Mouse (Mus musculus): ENCODE results near the gene Naa30.
"Not testable (repeated sequence)": the region's sequence is repeated elsewhere in the genome, so short reads cannot be mapped to it uniquely, and the experiment has no call there.

Naa30 gene

DNA sequence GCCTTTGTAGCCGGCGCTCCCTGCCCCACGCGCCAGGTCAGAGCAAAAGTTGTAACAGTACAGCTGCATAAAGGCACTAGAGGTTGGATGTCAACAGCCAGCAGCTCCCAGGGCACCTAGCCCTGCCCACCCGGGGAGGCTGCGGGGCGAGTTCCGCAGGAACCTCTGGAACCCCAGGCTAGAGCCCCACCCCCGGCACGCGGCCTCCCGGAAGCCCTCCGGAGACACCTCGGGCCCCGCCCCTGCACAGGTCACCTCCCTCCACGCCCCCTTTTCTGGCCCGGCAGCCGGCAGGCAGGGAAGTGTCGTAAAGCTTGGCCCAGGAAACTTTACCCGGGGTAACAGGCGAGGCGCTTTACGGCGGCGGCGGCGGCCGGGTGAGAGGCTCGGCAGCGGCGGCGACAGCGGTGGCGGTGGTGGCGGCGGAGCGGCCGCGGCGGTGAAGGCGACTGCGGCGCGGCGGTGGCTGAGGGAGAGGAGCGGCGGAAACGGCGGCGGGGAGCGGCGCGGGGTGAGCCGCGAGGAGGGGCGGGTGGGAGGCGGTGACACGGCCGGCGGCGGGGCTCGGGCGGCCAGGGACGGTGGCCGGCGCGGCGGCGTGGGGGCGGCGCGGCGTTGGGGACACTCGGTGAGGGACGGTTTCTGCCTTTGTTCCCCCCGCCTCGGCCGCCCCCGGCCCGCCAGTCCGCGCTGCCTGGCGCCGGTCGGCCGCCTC, at the start of gene Naa30:
Gene Naa30, plus strand, starts transcription at position 360 of the 715 bp plus-strand sequence.
- DNase-seq (ENCODE audit: low read depth, low spot score), result peak; percentile 82

DNA sequence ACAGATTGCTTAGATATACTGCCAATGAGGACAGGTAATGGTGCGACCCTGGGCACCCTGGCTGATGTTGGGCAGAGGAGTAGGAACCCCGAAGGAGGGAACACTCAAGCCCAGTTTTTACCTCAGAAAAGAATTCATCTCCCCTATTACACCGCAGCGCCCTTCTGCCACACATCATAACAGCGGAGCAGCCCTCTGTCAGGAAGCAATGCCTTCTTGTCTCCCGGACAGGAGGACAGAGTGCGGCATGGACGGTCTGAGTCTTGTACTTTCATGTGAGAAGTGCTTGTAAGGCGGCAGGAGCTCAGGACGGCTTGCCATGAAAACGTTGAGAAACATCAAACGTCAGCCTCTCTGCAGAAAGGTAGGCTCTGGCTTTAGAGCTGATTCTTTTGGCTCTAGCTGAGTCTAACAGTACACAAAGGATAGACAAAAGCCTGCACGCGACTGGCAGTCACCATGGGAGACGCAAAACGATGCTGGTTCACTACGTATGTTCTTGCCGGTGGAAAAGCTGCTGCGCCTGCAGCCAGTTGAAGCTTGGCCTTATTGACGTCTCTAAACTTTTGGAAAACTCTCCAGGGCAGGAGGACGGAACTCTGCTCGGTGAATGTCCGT, 44.8 kb upstream of the Naa30 start:
- no peak for DNase-seq (ENCODE audit: low read depth, low spot score)

DNA sequence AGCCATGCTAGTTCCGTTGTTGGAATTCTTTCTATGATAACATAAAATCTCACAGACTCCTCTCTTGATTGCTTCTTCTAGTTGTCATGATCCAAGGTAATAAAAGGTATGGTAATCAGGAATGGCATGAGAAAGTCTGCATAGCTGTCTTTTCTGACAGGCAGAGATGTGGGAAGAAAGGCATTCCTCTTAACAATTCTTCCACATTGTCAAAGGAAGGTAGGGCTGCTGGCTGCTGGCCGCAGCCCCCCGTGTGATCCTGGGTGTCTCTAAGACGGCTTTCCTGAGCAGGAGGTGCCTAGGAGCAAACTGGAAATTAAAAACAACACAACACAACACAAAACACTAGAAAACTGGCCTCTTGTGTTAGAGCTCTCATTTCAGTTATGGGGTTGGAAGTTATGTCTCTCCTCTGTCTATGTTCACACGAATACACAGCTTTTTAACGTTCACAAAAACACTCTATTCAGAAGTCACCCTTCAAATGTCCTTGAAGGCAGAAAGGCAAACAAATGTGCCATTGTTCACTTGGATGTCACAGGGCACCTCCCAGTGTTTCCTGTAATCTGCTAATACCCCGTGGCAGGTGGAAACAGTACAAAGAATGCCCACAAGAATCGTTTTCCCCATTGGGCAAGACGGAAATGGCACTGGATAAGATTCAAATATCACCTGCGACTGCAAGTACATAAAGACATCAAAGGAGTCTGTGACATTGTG, 43.3 kb upstream of the Naa30 start:
- DNase-seq (ENCODE audit: low read depth, low spot score), result no peak

DNA sequence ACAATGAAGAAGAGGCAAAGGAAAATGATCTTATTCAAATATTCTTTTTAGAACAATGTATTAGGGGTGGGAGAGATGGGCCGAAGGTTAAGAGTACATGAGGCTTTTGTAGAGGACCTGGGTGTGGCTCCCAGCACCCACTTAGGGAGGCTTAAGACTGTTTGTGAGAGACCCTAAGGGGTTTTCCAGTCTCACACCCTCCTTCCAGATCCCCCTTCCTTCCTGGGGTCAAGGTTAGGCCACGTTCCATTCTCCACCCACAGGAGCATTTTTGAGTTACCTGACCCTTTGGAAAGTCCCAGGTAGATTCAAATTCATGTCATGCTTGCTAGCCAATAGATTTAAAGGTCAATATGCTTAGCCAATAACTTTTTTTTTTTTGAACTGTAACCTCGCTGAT, 39.6 kb upstream of the Naa30 start:
- DNase-seq (ENCODE audit: low read depth, low spot score), result no peak

DNA sequence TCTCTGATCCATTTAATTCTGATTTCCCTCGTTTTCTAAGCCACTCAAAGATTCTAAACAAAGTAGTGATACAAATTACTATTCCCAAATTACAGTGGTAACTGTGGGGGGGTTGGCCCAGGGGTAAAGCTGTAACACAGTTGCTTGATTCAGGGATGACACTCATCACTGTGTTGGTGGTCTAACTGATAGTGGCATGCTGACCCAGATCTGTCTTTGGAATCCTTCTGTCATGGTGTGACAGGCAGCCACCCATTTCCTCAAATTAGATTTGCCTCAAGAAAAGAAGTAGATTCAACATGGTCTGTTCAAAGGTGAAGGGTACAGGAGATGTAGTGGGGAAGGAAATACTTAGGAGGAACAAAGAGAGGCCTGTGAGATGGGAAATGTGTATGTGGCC, 33.9 kb upstream of the Naa30 start:
- no peak for DNase-seq (ENCODE audit: low read depth, low spot score)

DNA sequence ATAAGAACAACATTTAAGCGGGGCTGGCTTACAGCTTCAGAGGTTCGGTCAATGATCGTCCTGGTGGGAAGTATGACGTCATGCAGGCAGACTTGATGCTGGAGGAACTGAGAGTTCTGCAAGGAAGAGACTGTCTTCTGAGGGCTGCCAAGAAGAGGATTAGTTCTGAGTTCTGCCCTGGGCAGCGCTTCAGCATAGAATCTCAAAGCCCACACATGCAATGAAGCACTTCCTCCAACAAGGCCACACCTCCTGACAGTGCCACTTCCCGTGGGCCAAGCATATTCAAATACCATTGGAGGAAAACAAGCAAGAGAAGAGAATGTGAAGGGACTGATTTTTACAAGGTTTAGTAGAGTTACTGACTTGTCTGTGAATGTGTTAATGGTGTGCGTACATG, 31.3 kb upstream of the Naa30 start:
- no peak for DNase-seq (ENCODE audit: low read depth, low spot score)

DNA sequence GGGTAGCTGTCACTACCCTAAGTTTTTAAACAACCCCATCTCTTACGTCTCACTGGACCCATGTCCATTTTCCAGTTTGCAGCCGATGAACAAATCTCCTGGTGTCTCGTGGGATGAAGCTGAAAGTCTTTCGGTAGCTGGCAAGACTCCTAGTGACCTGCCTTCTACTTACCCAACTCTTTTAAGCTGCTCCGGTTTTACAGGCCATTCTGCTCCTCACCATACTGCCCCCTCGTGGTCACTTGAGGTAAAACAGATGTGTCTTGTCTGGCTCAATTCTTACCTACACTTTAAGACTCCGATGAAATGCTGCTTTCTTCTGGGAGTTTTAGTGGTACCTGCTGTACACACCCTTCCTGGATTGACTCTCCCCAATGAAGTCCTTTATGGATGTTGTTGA, 18.2 kb upstream of the Naa30 start:
- peak; percentile 56 for DNase-seq (ENCODE audit: low read depth, low spot score)

DNA sequence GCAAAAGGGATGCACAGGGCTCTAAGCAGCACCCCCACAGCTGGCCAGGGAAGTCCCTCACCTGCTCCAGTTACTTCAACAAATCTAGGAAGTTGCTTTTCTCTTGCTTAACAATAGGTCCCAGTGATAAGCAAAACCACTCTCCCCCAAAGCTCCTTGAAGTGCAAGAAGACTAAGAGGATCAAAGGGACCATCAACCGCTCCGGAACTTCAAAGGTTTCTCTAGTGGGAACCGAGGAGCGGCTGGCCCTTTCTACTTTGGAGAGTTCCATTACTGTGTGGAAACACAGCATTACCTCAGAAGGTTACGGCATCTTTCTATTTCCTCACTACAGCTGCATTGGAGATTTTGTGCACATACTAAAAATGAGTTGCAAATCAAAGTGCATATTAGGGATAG, 16.5 kb upstream of the Naa30 start:
- no peak for DNase-seq (ENCODE audit: low read depth, low spot score)

DNA sequence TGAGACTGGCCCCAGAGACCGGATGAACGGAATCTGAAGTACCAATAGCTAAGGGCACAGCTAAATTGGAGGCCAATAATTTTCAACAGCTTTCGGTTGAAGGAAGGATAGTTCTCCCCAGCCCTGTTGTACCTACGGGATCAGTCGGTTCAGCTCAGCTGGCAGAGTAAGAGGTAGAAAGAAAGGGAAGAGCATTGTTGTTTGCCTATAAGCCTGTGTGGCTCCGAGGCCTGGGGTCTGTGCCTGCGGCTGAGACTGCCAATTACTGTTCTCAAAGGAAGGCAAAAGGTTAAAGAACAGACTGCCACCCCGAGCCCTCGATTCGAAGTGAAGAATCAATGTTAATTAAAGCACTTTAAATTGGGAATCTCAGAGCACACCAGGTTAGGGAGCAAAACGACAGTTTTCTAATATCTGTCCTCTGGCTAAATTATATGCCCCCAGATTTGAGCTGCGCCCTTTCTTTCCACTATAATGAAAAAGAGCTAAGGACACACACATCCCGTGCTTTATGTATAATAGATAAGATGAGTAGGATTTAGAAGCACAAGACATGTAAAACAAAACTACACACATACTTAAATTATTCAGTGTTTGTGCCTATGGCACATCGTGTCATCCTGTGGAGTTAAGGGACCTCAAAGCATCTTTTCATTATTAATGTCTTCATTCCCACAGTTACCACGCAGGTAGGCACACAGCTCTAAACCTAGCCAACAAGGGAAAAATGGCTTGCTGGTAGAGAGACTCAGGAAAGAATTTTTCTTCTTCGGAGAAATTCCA, 13.7 kb upstream of the Naa30 start:
- DNase-seq (ENCODE audit: low read depth, low spot score), result no peak

DNA sequence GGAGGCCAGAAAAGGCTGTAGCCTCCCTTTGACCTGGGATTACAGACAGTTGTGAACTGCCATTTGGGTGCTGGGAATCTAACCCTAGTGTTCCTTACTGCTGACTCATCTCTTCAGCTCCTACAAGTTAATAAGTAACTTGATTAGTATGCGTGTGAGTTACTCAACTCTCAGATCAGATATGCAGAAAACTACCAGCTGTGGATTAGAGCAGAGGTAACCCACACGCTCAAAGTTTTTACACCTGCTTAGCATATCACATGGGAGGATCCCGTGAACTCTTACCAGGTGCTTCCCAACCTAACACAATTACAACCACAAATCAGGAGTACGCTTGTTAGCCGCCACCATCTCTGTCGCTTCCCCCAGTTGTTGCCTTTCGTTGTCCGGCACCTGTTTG, 740 bp upstream of the Naa30 start:
- no peak for DNase-seq (ENCODE audit: low read depth, low spot score)

DNA sequence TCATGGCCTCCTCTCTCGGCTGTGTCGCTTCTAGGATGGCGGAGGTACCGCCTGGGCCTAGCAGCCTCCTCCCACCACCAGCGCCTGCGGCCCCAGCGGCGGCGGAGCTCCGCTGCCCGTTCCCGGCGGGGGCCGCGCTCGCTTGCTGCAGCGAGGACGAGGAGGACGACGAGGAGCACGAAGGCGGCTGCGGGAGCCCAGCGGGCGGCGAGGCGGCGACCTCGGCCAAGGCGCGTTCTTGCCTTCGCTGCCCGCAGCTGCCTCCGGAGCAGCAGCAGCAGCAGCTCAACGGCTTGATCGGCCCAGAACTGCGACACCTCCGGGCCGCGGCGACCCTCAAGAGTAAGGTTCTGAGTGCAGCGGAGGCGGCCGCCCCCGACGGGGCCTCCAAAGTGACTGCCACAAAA, 559 bp downstream of the Naa30 start:
- DNase-seq (ENCODE audit: low read depth, low spot score), result peak; percentile 30

DNA sequence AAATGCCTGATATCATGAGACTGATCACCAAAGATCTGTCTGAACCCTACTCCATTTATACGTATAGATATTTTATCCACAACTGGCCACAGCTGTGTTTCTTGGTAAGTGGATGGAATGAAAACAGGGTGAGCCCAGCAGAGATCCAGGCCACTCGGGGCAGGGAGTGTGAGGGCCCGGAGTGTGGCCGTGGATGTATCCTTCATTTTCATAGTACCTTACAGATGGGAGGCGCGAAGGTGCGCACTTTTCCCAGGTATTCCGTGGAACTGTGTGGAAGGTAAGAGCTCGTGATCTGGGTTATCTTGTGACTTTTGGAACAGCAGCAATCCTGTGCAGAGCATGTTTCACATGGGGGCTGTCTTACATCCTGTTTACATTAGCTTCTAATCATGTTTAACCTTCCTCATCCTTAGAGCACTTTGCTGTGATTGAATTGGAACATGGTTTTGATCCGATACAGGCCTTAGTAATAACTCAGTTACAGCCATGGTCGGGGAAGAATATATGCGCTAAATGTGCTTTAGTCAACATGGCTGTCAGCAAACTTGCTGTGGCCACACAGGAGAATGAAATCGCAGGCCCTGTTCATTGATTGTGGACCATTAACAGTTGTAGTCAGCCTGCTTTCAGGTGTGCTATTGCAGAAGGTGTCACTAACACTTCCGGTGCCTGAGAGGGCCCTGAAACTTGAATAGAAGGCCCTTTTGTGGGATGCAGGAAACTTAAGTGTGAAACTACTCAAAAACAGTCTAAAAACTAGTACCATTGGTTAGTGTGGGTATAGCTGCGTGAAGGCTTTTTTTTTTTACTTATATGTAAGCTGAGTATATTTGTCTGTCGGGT, 1.5 kb downstream of the Naa30 start:
- no peak for DNase-seq (ENCODE audit: low read depth, low spot score)

DNA sequence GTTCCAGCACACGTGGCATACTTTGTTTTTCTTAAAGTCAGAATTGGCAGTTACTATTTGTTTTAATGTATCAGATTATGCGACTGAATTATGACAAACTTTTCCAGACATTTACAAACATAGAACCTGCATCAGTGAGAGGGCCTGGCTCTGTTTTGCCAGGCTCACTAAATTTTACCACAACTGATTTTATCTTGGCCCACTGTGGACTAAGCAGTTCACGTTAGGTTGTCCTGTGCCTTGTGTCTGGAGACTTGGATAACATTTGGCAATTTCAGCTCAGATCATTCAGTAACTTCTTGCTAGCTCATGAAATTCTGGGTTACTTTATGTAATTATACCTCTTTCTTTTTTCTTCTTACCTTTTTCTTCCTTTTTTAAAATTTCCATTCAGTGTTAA, 7.7 kb downstream of the Naa30 start:
- no peak for DNase-seq (ENCODE audit: low read depth, low spot score)

DNA sequence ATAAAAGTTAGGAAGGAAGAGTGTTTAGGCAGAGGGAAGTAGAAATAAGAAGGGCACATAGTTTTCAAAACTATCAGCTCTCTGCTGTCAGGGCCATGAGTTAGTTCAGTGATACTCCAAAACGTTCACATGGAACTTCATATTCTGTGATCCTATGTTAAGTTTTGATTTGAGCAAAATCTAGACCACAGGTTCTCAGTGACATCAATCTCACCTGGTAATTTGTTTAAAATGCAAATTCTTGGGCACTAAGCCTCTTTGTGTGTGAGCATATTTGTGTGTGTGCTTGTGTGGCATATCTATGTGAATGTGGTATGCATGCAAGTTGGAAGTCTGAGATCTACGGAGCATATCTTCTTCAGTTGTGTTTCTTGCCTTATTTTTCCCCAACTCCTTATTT, 14.2 kb downstream of the Naa30 start:
- DNase-seq (ENCODE audit: low read depth, low spot score), result no peak

DNA sequence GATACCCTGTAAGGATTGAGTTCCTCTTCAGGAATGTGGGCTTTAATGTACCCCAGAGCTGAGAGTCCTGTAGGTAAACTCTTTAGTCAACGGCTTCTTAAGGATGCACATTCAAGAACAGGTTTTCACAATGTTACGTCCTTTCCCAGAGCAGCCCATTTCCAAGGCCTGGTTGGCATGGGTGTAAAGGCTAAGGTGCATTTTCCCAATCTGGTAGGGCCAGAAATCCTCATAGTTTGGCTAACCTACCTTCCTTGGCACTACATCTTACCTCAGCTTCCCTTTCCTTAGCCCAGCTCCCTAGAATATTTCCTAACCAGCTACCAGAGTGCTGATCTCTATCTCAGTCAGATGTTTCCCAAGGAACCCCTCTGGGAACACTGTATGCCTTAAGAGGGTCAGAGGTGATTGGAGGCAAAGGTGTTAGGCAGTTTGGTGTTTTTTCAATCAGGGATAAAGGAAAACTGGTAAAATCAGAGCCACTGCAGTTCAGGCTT, 25.1 kb downstream of the Naa30 start:
- no peak for DNase-seq (ENCODE audit: low read depth, low spot score)

DNA sequence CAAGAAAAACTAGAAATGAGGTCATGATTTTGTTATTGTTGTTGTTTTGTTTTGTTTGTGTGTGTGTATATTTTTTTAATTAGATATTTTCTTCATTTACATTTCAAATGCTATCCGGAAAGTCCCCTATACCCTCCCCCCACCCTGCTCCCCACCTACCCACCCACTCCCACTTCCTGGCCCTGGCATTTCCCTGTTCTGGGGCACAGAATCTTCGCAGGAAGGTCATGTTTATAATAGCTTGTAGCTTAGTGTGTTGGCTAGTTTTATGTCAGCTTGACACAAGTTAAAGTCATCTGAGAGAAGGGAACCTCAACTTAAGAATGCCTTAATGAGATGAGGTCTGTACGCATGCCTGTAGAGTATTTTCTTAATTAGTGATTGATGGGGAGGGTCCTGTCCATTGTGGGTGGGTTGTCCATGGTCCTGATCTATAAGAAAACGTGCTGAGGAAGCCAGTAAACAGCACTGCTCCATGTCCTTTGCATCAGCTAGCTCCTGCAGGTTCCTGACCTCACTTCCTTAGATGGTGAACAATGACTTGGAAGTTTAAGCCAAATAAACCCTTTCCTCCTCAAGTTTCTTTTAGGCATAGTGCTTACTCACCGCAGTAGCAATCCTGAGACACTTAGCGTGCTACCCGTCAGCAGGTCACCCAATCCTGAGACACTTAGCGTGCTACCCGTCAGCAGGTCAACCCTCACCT, 29.2 kb downstream of the Naa30 start:
- no peak for DNase-seq (ENCODE audit: low read depth, low spot score)

DNA sequence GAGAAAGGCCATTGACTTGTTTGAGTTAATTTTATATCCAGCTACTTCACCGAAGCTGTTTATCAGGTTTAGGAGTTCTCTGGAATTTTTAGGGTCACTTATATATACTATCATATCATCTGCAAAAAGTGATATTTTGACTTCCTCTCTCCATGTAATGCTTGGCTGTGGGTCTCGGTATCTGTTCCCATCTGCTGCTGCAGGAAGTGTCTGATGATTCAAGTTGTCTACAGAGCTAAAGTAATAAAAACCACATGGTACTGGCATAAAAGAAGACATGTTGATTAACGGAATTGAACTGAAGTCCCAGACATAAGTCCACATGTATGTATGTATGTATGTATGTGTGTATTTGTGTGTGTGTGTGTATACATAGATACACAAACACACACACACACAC, 38.2 kb downstream of the Naa30 start:
- DNase-seq (ENCODE audit: low read depth, low spot score), result not testable (repeated sequence)

DNA sequence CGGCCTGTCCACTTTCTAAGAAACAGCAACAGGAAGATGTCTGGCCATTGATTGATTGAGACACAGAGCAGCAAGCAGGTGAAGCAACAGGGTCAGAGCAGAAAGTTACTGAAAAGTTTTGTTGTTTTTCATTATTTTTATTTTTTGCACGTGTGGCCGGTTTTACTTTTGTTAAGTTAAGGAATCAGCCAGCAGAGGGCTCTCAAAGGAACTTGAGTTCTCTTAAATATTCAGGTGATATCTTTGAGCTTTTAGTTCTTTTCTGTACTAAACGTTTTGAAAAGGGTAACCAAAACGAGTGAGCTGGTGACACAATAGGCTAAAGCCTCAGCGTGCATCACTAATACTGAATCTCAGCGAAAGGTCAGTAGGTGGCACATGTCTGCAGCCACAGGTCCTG, 46.7 kb downstream of the Naa30 start:
- no peak for DNase-seq (ENCODE audit: low read depth, low spot score)

DNA sequence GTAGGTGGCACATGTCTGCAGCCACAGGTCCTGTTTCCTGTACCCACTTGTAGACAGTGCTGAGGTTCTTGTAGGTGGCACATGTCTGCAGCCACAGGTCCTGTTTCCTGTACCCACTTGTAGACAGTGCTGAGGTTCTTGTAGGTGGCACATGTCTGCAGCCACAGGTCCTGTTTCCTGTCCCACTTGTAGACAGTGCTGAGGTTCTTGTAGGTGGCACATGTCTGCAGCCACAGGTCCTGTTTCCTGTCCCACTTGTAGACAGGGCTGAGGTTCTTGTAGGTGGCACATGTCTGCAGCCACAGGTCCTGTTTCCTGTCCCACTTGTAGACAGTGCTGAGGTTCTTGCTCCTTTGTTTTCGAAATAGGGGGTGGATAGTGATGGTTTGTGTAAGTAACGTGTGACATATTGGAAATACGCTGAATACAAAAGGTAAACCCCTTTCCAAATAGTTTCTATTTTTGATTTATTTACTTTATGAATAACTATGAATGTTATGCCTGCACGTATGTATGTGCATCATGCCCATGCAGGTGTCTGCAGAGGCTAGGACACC, 47.5 kb downstream of the Naa30 start:
- not testable (repeated sequence) for DNase-seq (ENCODE audit: low read depth, low spot score)

DNA sequence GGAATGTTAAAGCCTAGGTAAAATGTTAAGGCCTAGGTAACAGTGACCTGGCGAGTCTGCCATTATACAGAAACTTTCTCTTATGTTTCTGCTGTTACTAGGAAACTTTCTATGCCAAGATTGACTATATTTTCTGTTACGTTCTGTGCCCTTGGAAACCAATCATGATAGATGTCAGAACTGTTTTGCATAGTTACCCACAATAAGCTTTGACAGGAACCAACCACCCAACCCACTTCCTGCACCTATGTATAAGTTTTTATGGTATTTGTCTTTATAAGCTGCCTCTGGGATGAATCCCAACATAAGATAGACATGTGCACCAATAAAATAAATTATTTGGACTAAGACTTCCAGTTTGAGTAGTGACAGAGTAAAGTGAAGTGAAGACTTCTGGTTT, 49.7 kb downstream of the Naa30 start:
- DNase-seq (ENCODE audit: low read depth, low spot score), result no peak

All from retina, postnatal 7 days (tissue).